Mouse (Mus musculus): ENCODE data around the gene Palb2.

Palb2 gene

DNA sequence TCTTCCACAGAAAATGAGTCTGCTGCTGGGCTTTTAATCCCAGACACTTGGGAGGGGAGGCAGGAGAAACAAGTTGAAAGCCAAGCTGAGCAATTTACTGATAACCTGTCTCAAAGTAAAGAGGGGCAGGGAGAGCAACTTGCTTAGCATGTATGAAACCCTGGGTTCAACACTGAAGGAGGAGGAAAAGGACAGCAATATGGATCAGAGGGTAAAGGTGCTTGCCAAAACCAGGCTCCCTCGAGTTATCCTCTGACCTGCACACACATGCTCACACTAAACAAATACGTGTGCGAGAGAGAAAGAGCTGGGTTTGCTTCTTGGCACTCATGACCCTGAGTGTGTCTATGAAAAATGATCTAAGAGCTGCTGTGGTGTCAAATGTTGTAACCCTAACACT lies 34.8 kb downstream of the Palb2 start:
- no peak for DNase-seq

DNA sequence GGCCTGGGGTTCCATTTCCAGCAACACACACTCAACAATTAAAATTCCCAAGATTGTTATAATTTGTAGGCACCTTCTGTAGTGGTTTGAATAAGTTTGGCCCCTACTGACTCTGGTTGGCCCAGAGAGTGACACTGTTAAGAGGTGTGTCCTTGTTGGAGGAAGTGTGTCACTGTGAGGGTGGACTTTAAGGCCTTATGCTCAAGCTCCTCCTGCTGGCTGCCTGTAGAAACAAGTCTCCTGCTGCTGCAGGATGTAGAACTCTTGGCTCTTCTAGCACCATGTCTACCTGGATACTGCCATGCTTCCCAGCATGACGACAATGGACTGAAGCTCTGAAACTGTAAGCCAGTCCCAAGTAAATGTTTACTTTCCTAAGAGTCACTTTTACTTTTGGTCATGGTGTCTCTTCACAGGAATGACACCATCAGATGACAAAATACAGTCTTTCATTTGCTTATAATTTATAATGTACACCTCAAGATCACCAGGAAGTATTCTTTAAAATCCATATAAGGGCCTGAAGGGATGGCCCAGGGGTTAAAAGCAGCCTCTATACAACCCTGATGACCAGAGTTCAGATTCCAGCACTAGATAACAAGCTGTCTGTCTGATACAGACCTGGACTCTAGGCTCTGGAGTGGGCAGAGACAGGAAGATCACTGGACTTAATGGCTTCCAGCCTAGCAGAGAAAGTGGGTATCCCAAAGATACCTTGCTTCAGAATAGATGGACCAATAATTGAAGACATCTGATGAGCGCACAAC lies 38.0 kb downstream of the Palb2 start:
- DNase-seq, result peak; percentile 19

- no peak for DNase-seq
Observed at GRCm38 (mm10) chr7:122087195-122087982, 45.4 kb downstream of the Palb2 start.

DNA sequence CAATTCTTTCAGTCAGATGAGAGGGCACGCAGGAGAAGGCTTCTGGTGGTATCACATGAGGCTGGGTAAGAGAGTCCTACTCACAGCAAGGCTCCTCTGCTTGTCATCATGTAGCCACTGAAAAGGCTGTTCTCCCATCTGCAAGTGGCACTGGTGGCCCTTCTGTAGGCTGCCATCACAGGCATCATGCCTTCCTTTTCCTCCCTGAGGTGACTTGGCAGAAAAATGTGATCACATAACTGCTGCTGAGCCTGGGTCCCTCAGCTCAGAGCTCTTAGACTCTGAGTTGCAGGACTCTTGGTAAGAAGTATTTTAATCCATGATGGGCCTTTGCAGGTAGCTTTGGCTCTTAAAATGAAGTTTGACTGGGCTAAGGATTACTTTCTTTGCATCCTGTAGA lies 51.7 kb downstream of the Palb2 start:
- DNase-seq, result no peak

- peak; percentile 59 for DNase-seq
Observed at GRCm38 (mm10) chr7:122079798-122080554, 52.8 kb downstream of the Palb2 start.

GRCm38 (mm10) chr7:122074374-122074773 lies 58.4 kb downstream of the Palb2 start:
- DNase-seq, result no peak

DNA sequence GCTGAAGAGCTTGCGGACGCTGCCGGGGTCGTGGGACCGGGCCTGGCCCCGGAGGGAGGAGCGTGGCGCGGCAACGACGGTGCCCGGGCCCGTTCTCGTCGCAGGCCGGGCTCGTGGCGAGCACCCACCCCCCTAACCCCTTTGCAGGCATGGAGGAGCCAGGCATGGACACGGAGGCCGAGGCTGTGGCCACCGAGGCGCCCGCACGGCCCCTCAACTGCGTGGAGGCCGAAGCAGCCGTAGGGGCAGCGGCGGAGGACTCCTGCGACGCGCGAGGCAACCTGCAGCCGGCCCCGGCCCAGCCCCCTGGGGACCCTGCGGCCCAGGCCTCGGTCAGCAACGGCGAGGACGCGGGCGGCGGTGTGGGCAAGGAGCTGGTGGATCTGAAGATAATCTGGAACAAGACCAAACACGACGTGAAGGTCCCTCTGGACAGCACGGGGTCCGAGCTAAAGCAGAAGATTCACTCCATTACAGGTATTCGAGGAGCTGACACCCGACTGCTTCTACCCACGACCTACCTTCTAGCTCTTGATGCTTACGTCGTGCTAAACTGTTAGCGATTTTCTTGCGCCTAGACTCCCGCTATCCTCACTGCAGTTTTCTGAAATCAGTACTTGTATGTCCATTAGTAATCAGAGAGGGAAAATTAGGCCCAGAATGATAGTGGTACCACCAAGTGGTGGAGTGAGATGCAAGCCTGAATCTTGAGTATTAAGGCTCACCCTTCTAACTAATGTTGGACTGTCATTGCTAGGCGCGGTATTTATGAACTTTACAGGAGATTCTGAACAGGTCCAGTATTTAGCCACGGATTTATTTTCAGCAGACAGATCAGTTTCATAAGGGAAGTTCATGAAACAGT lies 65.0 kb downstream of the Palb2 start:
- peak; percentile 39 for DNase-seq

GRCm38 (mm10) chr7:122066945-122067516 lies 65.8 kb downstream of the Palb2 start, which contains the start of the genes Ubfd1 and Ears2:
Gene Ubfd1, plus strand, starts transcription at chr7:122067175.
Gene Ears2, minus strand, starts transcription at chr7:122067263.
- peak; percentile 98 for DNase-seq

DNA sequence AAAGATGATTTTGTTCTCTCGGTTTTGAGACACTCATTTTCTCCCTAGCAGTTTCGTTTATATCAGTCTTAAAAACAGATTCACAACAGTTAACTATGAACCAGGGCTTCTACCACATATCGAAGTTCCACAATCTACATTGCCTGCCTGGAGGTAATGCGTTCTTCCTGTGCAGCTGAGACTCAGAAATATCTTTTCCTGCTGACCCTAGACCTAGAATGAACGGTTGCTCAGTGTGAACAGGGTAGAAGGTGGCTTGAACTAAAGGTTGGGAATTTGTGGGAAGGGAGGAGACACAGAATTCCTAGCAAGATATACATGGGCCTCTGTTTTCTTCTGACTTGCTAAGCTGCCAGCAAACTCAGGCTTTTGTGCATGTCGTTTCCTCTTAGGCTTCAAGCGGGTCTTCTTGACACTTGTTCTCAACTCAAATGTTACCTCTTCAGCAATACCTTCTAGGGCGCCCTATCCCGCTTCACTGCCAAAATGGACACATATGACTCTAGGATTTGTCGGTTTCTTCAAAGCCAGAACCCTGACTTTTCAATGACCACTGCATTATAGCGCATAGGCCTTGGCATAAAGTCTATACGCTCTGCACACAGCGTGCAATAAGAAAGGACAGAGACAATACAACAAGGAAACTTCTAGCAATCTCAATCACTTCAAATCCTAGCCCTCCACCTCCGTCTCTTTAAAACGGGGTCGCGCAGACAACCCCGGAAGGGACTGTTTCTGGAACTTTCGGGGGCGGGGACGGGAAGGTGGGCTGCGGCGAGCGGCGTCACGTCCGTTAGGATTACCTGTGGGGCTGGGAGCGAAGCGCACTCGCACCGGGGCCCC lies 66.5 kb downstream of the Palb2 start:
- no peak for DNase-seq

DNA sequence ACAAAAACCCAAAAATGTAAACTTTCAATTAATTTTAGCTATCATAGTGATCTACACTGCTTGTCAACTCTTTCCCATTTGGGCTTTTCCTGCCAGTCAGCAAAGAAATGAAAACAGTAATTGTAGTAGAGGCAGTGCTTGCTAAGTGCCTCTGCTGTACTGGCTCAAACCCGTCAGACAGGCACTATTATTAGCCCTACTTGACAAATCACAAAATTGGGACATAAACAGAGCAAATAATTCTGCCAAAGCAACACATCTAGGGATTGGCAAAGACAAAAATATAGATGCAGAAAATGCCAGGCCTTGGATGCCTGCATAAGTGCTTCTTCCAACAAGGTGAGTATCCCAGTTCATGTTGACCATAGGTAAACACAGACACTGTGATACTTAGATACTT lies 67.1 kb downstream of the Palb2 start:
- no peak for DNase-seq

Measured in kidney, adult 9 months (tissue).